Mouse (Mus musculus) midbrain, embryonic 12.5 days (tissue): ENCODE results near the gene Hspb11. TPM values are rescaled to one million over a fixed set of nuclear protein-coding genes. Genes with fewer than 3 reads are reported as not detected.

Experiments used
- ATAC-seq: fragments of 200-750 bp; cut with Nextera tagmentation; 2 replicates; pipeline ENCODE4 v1.8.0; 2017; ENCODE audit warnings: low read depth, moderate TSS enrichment, moderate library complexity; ENCODE audit not compliant: low FRiP score
- H3K27ac ChIP-seq: fragments of 300-500 bp; sonication (generic); replicated peaks from 2 replicates; pipeline ENCODE4 v1.5.1; 2016; ENCODE audit warnings: mild to moderate bottlenecking
- H3K27me3 ChIP-seq: fragments of 300-500 bp; sonication (generic); 2 replicates; pipeline ENCODE4 v1.6.1; 2016; ENCODE audit warnings: mild to moderate bottlenecking
- H3K36me3 ChIP-seq: fragments of 300-500 bp; sonication (generic); 2 replicates; pipeline ENCODE4 v1.6.1; 2016
- H3K4me1 ChIP-seq: fragments of 300-500 bp; sonication (generic); 2 replicates; pipeline ENCODE4 v1.6.1; 2016
- H3K4me2 ChIP-seq: fragments of 300-500 bp; sonication (generic); replicated peaks from 2 replicates; pipeline ENCODE4 v1.6.1; 2016; ENCODE audit warnings: mild to moderate bottlenecking, moderate library complexity
- H3K4me3 ChIP-seq: fragments of 300-500 bp; sonication (generic); 2 replicates; pipeline ENCODE4 v1.5.1; 2016; ENCODE audit warnings: mild to moderate bottlenecking
- H3K9ac ChIP-seq: fragments of 300-500 bp; sonication (generic); replicated peaks from 2 replicates; pipeline ENCODE4 v1.6.1; 2016; ENCODE audit warnings: mild to moderate bottlenecking, moderate library complexity
- H3K9me3 ChIP-seq: fragments of 300-500 bp; sonication (generic); 2 replicates; pipeline ENCODE4 v1.6.1; 2016; ENCODE audit warnings: mild to moderate bottlenecking
- WGBS: fragments of 180-500 bp; shearing (Covaris S2); methylation state at CpG from one replicate; pipeline ENCODE4 v1.1.7; 2016; 5-methylcytosine and 5-hydroxymethylcytosine counted together
- polyA plus RNA-seq: library from polyadenylated mRNA; unstranded; fragments of >200 nt; fragmentation: Nextera tagmentation; extraction: Ambion mirVana; gene quantifications from 2 replicates; pipeline ENCODE4 v1.2.1, GENCODE M21; 2016

Gene Hspb11
- polyA plus RNA-seq, 1 experiment from 2014 or later = 39.1 TPM

DNA sequence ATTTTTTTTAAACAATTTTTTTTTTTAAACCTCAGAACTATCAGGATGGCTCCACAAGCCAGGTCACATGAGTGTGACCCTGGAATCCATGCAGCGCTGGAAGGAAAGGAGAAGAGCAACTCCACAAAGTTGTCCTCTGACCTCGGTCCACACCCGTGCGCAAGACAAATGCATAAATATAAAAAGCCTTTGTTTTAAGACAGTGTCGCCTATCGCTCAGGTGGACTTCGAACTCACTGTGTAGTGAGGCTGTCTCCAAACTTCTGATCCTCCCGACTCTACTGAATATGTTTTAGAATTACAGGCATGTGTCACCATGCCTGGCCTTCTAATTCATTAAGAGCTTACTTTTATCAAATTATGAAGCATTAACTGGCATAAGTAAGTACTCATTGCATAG lies 75.1 kb downstream of the Hspb11 start:
- Histone ChIP-seq H3K36me3 (peaks cover 20% of the 10 kb centered on the region; the same call in 1 of the 2 replicates), H3K27me3 (no peaks in the 10 kb centered on the region), H3K4me1 (no peaks in the 10 kb centered on the region), H3K9ac (no peak overlapping the region), H3K9me3 (no peaks in the 10 kb centered on the region), H3K4me3 (no peak overlapping the region), H3K27ac (no peak overlapping the region), H3K4me2 (no peak overlapping the region)
- ATAC-seq = no peak
- 95% methylated on average over 8 of the region's 8 CpGs for WGBS

Other genes with a start within 250 kb of the Hspb11 start
- 91.0 and 91.9 TPM in 2 replicates for gene Mrpl37, start 186.7 kb upstream of the Hspb11 start, polyA plus RNA-seq
- 5.8 and 9.5 TPM in 2 replicates for gene Cyb5rl, start 186.6 kb upstream of the Hspb11 start, polyA plus RNA-seq
- 0.06 and 0.09 TPM in 2 replicates for gene Cdcp2, start 156.7 kb upstream of the Hspb11 start, polyA plus RNA-seq
- gene Tmem59, start 75.2 kb upstream of the Hspb11 start, polyA plus RNA-seq = 327 and 347 TPM in 2 replicates
- 28.3 and 37.2 TPM in 2 replicates for gene Tceanc2, start 74.5 kb upstream of the Hspb11 start, polyA plus RNA-seq
- gene Ldlrad1, start 44.4 kb upstream of the Hspb11 start, polyA plus RNA-seq = not detected in 2 replicates
- gene Lrrc42, start 61 bp upstream of the Hspb11 start, polyA plus RNA-seq = 59.3 and 61.0 TPM in 2 replicates
- not detected in 2 replicates for gene Dio1, start 53.6 kb downstream of the Hspb11 start, polyA plus RNA-seq
- 39.6 and 41.9 TPM in 2 replicates for gene Yipf1, start 60.8 kb downstream of the Hspb11 start, polyA plus RNA-seq
- 34.3 and 35.9 TPM in 2 replicates for gene Ndc1, start 114.2 kb downstream of the Hspb11 start, polyA plus RNA-seq
- gene Glis1, start 181.0 kb downstream of the Hspb11 start, polyA plus RNA-seq = 2.4 and 3.3 TPM in 2 replicates